9 mouse cellular contexts compared by ENCODE assay signal in the genomic region with DNA sequence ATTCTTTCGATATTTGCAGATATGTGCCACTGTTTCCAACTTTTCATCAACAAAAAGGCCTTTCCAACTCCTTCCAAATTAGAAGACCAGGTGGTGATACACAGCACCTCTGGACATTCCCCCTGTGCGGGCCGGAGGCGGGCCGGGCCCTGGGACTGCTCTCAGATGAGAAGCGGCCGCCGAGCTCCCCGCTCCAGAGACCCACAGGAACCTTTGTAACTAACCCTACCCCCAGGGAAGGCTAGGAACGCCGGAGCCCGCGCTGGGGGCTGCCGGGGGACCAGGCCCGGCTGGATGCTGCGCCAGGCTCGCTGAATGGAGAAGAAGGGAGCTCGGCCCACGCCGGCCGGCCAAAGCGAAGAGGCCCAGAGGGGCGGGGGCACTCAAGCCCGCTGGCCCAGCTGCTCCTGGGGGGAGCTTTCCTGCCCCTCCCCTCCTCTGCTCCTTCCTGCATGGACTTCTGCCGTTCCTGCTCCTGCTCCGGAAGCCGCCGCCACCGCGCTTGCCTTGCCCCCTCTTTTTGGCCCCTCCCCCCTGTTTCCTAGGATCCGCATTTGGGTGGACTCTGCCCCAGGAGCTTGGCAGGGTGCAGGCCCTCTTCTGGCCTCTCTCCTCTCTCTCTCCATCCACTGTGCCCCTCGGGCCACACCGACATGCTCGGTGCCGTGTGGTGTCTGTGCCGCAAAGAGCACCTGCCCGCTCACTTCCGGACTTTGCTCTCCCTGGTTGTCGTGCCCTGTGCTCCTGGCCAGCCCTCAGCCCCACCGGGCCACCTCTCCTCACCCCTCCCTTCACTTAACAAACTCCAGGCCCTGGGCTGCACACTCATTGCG. TPM values are rescaled to one million over a fixed set of nuclear protein-coding genes. Genes with fewer than 3 reads are reported as not detected.
A peak's percentile ranks its signal among the peaks of the same experiment; 100 is the strongest.
DNase-seq lines count a peak whose midpoint lies in the region; ATAC-seq and TF ChIP-seq lines count a peak whose summit lies in the region.
"Had no signal": no experiment of that assay in that cellular context is flagged by ENCODE, and none has a peak within 500 bp of the region (broad histone marks: within the 10 kb centered on the region; RNA-seq: fewer than 3 reads in every experiment).

No protein-coding gene starts in this region.

- H3K27me3 ChIP-seq in forebrain, embryonic 11.5 days (ENCODE audit: control insufficient read depth, insufficient read depth, low read length) = no peaks in the 10 kb centered on the region; the same call in 1 of the 2 replicates
- H3K27me3 ChIP-seq in forebrain, postnatal 0 days (ENCODE audit: insufficient read depth, low read length) = no peaks in the 10 kb centered on the region
- peaks cover 34% of the 10 kb centered on the region for H3K27me3 ChIP-seq in hindbrain, embryonic 10.5 days (ENCODE audit: insufficient read depth, poor library complexity, severe bottlenecking)
- no peaks in the 10 kb centered on the region for H3K27me3 ChIP-seq in kidney, postnatal 0 days (ENCODE audit: insufficient read depth, low read length)
- no peaks in the 10 kb centered on the region for H3K27me3 ChIP-seq in midbrain, embryonic 15.5 days (replicated peaks)

- WGBS in forebrain, embryonic 11.5 days = 29% methylated on average over 41 of the region's 41 CpGs
- 51% methylated on average over 32 of the region's 41 CpGs for WGBS in forebrain, postnatal 0 days
- whole genome bisulfite sequencing in hindbrain, embryonic 10.5 days = 34% methylated on average over 41 of the region's 41 CpGs
- 50% methylated on average over 41 of the region's 41 CpGs for WGBS in kidney, postnatal 0 days
- WGBS in midbrain, embryonic 15.5 days = 39% methylated on average over 41 of the region's 41 CpGs

- H3K4me1 ChIP-seq in forebrain, embryonic 11.5 days (replicated peaks; ENCODE audit: control insufficient read depth, insufficient read depth, low read length) = peaks cover 40% of the 10 kb centered on the region
- peaks cover 7% of the 10 kb centered on the region; the same call in 1 of the 2 replicates for H3K4me1 ChIP-seq in forebrain, postnatal 0 days (ENCODE audit: insufficient read depth)
- peaks cover 75% of the 10 kb centered on the region for H3K4me1 ChIP-seq in hindbrain, embryonic 10.5 days (replicated peaks)
- H3K4me1 ChIP-seq in kidney, postnatal 0 days (replicated peaks; ENCODE audit: insufficient read depth, low read length) = peaks cover 8% of the 10 kb centered on the region; the same call in 1 of the 2 replicates
- peaks cover 43% of the 10 kb centered on the region for H3K4me1 ChIP-seq in midbrain, embryonic 15.5 days

- peak; percentile 67 for DNase-seq in forebrain, embryonic 11.5 days (ENCODE audit: low spot score)
- no peak for DNase-seq in forebrain, postnatal 0 days
- DNase-seq in hindbrain, embryonic 10.5 days (ENCODE audit: low spot score) = no peak
- peak; percentile 52 for DNase-seq in kidney, postnatal 0 days (ENCODE audit: low spot score)
- DNase-seq in layer of hippocampus, adult 9-10 months (ENCODE audit: low spot score) = no peak
- no peak for DNase-seq in heart, adult 9 months (ENCODE audit: low spot score in 2 of 2)
- DNase-seq in right cerebral cortex, adult 2 months (ENCODE audit: low spot score in 2 of 2) = no peak

- peak overlapping the region; percentile 37; the same call in 1 of the 2 replicates for H3K27ac ChIP-seq in forebrain, embryonic 11.5 days (ENCODE audit: low read depth, low read length)
- no peak overlapping the region for H3K27ac ChIP-seq in forebrain, postnatal 0 days (ENCODE audit: low read depth, low read length)
- peak overlapping the region; percentile 79 for H3K27ac ChIP-seq in hindbrain, embryonic 10.5 days
- peak overlapping the region; percentile 70 for H3K27ac ChIP-seq in kidney, postnatal 0 days
- H3K27ac ChIP-seq in midbrain, embryonic 15.5 days = no peak overlapping the region

- H3K4me3 ChIP-seq in forebrain, embryonic 11.5 days (ENCODE audit: low read depth, low read length) = no peak overlapping the region
- no peak overlapping the region for H3K4me3 ChIP-seq in forebrain, postnatal 0 days (ENCODE audit: low read depth, low read length)
- H3K4me3 ChIP-seq in hindbrain, embryonic 10.5 days = peak overlapping the region; percentile 26
- no peak overlapping the region for H3K4me3 ChIP-seq in kidney, postnatal 0 days (replicated peaks; ENCODE audit: low read depth, low read length)
- H3K4me3 ChIP-seq in midbrain, embryonic 15.5 days = no peak overlapping the region

- H3K9me3 ChIP-seq in forebrain, embryonic 11.5 days (ENCODE audit: control insufficient read depth, low read length) = no peaks in the 10 kb centered on the region
- H3K9me3 ChIP-seq in forebrain, postnatal 0 days (ENCODE audit: low read length) = no peaks in the 10 kb centered on the region
- no peaks in the 10 kb centered on the region for H3K9me3 ChIP-seq in hindbrain, embryonic 10.5 days
- no peaks in the 10 kb centered on the region for H3K9me3 ChIP-seq in kidney, postnatal 0 days (replicated peaks; ENCODE audit: low read length)
- H3K9me3 ChIP-seq in midbrain, embryonic 15.5 days = no peaks in the 10 kb centered on the region

- ATAC-seq in forebrain, embryonic 11.5 days (replicated peaks; ENCODE audit: low FRiP score) = no peak
- ATAC-seq in forebrain, postnatal 0 days = no peak
- peak; percentile 86 for ATAC-seq in kidney, postnatal 0 days (replicated peaks; ENCODE audit: low FRiP score, low read depth)
- ATAC-seq in midbrain, embryonic 15.5 days (replicated peaks) = peak; percentile 7; the same call in 1 of the 2 replicates

- TF ChIP-seq CTCF in forebrain, postnatal 0 days (IDR thresholded peaks at IDR 0.05; ENCODE audit: low read depth) = no peak
- TF ChIP-seq CTCF in kidney, postnatal 0 days (IDR thresholded peaks at IDR 0.05; ENCODE audit: low read depth) = no peak

- H3K4me2 ChIP-seq in forebrain, embryonic 11.5 days (ENCODE audit: low read depth, low read length, severe bottlenecking) = no peak overlapping the region
- H3K4me2 ChIP-seq in forebrain, postnatal 0 days (ENCODE audit: low read depth) = no peak overlapping the region
- H3K4me2 ChIP-seq in kidney, postnatal 0 days (ENCODE audit: low read length) = peak overlapping the region; percentile 36
- no peak overlapping the region for H3K4me2 ChIP-seq in midbrain, embryonic 15.5 days

- H3K9ac ChIP-seq in forebrain, embryonic 11.5 days (ENCODE audit: low read length) = no peak overlapping the region; the same call in 1 of the 2 replicates
- H3K9ac ChIP-seq in forebrain, postnatal 0 days = no peak overlapping the region
- no peak overlapping the region for H3K9ac ChIP-seq in kidney, postnatal 0 days (ENCODE audit: low read depth, low read length)
- H3K9ac ChIP-seq in midbrain, embryonic 15.5 days = no peak overlapping the region

- H3K36me3 ChIP-seq in forebrain, embryonic 11.5 days (ENCODE audit: control insufficient read depth, insufficient read depth, low read length) = peaks cover 4% of the 10 kb centered on the region
- peaks cover 62% of the 10 kb centered on the region for H3K36me3 ChIP-seq in forebrain, postnatal 0 days (ENCODE audit: insufficient read depth)
- peaks cover 97% of the 10 kb centered on the region for H3K36me3 ChIP-seq in hindbrain, embryonic 10.5 days
- H3K36me3 ChIP-seq in kidney, postnatal 0 days (ENCODE audit: insufficient read depth, low read length) = peaks cover 42% of the 10 kb centered on the region
- peaks cover 18% of the 10 kb centered on the region; the same call in 1 of the 2 replicates for H3K36me3 ChIP-seq in midbrain, embryonic 15.5 days (replicated peaks)

RNA-seq across cellular contexts. Expression of a gene that starts 30.5 kb away (rescaled TPM):
- polyA plus RNA-seq in forebrain, embryonic 11.5 days (2014; fragmentation: Nextera tagmentation; extraction: Ambion mirVana) = 52.7 and 67.0 TPM in 2 replicates
- total RNA-seq in forebrain, postnatal 0 days (2014; rRNA removed) = 270 and 296 TPM in 2 replicates
- 136 and 140 TPM in 2 replicates for polyA plus RNA-seq in forebrain, postnatal 0 days (2015; fragmentation: Nextera tagmentation; extraction: Ambion mirVana)
- 31.9 and 36.5 TPM in 2 replicates for polyA plus RNA-seq in hindbrain, embryonic 10.5 days (2016; fragmentation: Nextera tagmentation; extraction: Ambion mirVana)
- 23.9 and 26.9 TPM in 2 replicates for polyA plus RNA-seq in kidney, postnatal 0 days (2015; fragmentation: Nextera tagmentation; extraction: Ambion mirVana)
- polyA plus RNA-seq in midbrain, embryonic 15.5 days (2015; fragmentation: Nextera tagmentation; extraction: Ambion mirVana) = 122 and 124 TPM in 2 replicates

RNA-seq across cellular contexts. Expression of a gene that starts 34.8 kb away (rescaled TPM):
- polyA plus RNA-seq in forebrain, embryonic 11.5 days (2014; fragmentation: Nextera tagmentation; extraction: Ambion mirVana) = 30.2 and 31.8 TPM in 2 replicates
- total RNA-seq in forebrain, postnatal 0 days (2014; rRNA removed) = 34.3 and 47.2 TPM in 2 replicates
- 54.8 and 56.7 TPM in 2 replicates for polyA plus RNA-seq in forebrain, postnatal 0 days (2015; fragmentation: Nextera tagmentation; extraction: Ambion mirVana)
- polyA plus RNA-seq in hindbrain, embryonic 10.5 days (2016; fragmentation: Nextera tagmentation; extraction: Ambion mirVana) = 32.7 and 38.4 TPM in 2 replicates
- 27.0 and 28.0 TPM in 2 replicates for polyA plus RNA-seq in kidney, postnatal 0 days (2015; fragmentation: Nextera tagmentation; extraction: Ambion mirVana)
- polyA plus RNA-seq in midbrain, embryonic 15.5 days (2015; fragmentation: Nextera tagmentation; extraction: Ambion mirVana) = 62.9 and 63.7 TPM in 2 replicates

RNA-seq across cellular contexts. Expression of a gene that starts 37.4 kb away (rescaled TPM):
- 104 and 116 TPM in 2 replicates for polyA plus RNA-seq in forebrain, embryonic 11.5 days (2014; fragmentation: Nextera tagmentation; extraction: Ambion mirVana)
- 87.0 and 132 TPM in 2 replicates for total RNA-seq in forebrain, postnatal 0 days (2014; rRNA removed)
- 88.7 and 91.9 TPM in 2 replicates for polyA plus RNA-seq in forebrain, postnatal 0 days (2015; fragmentation: Nextera tagmentation; extraction: Ambion mirVana)
- polyA plus RNA-seq in hindbrain, embryonic 10.5 days (2016; fragmentation: Nextera tagmentation; extraction: Ambion mirVana) = 114 and 127 TPM in 2 replicates
- polyA plus RNA-seq in kidney, postnatal 0 days (2015; fragmentation: Nextera tagmentation; extraction: Ambion mirVana) = 117 and 120 TPM in 2 replicates
- 96.6 and 104 TPM in 2 replicates for polyA plus RNA-seq in midbrain, embryonic 15.5 days (2015; fragmentation: Nextera tagmentation; extraction: Ambion mirVana)

RNA-seq across cellular contexts. Expression of a gene that starts 44.5 kb away (rescaled TPM):
- 0.64 and 0.79 TPM in 2 replicates for polyA plus RNA-seq in forebrain, embryonic 11.5 days (2014; fragmentation: Nextera tagmentation; extraction: Ambion mirVana)
- 2.3 and 4.8 TPM in 2 replicates for total RNA-seq in forebrain, postnatal 0 days (2014; rRNA removed)
- polyA plus RNA-seq in forebrain, postnatal 0 days (2015; fragmentation: Nextera tagmentation; extraction: Ambion mirVana) = 0.91 and 1.3 TPM in 2 replicates
- 1.3 and 1.5 TPM in 2 replicates for polyA plus RNA-seq in hindbrain, embryonic 10.5 days (2016; fragmentation: Nextera tagmentation; extraction: Ambion mirVana)
- 0.04 TPM in 2 replicates for polyA plus RNA-seq in kidney, postnatal 0 days (2015; fragmentation: Nextera tagmentation; extraction: Ambion mirVana)
- 0.29 and 0.44 TPM in 2 replicates for polyA plus RNA-seq in midbrain, embryonic 15.5 days (2015; fragmentation: Nextera tagmentation; extraction: Ambion mirVana)

RNA-seq across cellular contexts. Expression of a gene that starts 58.3 kb away (rescaled TPM):
- 0.11 TPM in 1 of 2 replicates, not detected in the other for polyA plus RNA-seq in forebrain, embryonic 11.5 days (2014; fragmentation: Nextera tagmentation; extraction: Ambion mirVana)
- total RNA-seq in forebrain, postnatal 0 days (2014; rRNA removed) = 0.43 TPM in 1 of 2 replicates, not detected in the other
- 0.21 and 0.22 TPM in 2 replicates for polyA plus RNA-seq in forebrain, postnatal 0 days (2015; fragmentation: Nextera tagmentation; extraction: Ambion mirVana)
- 0.17 TPM in 1 of 2 replicates, not detected in the other for polyA plus RNA-seq in hindbrain, embryonic 10.5 days (2016; fragmentation: Nextera tagmentation; extraction: Ambion mirVana)
- polyA plus RNA-seq in kidney, postnatal 0 days (2015; fragmentation: Nextera tagmentation; extraction: Ambion mirVana) = 0.69 and 0.93 TPM in 2 replicates
- polyA plus RNA-seq in midbrain, embryonic 15.5 days (2015; fragmentation: Nextera tagmentation; extraction: Ambion mirVana) = 0.06 and 0.11 TPM in 2 replicates
- polyA plus RNA-seq: C2C12 had no signal

Comparison
In these comparisons a context has a peak if more than half of its experiments do, and no peak if none do; other contexts are left out.
1. DNase-seq: peak in forebrain, embryonic 11.5 days (single experiment) and kidney, postnatal 0 days (single experiment); none in forebrain, postnatal 0 days (single experiment), hindbrain, embryonic 10.5 days (single experiment), layer of hippocampus, adult 9-10 months (single experiment), heart, adult 9 months (0 of 2) and right cerebral cortex, adult 2 months (0 of 2).
2. H3K27ac ChIP-seq: peak in forebrain, embryonic 11.5 days (single experiment), hindbrain, embryonic 10.5 days (single experiment) and kidney, postnatal 0 days (single experiment); none in forebrain, postnatal 0 days (single experiment) and midbrain, embryonic 15.5 days (single experiment).
3. ATAC-seq: peak in kidney, postnatal 0 days (single experiment) and midbrain, embryonic 15.5 days (single experiment); none in forebrain, embryonic 11.5 days (single experiment) and forebrain, postnatal 0 days (single experiment).